Mouse (Mus musculus) c-Kit-positive CD71-negative TER-119-negative erythroid progenitor cells, embryonic 14.5 days (primary cell): ENCODE results near the gene Pik3ip1.
A peak's percentile ranks its signal among the peaks of the same experiment; 100 is the strongest.

Experiments used
- DNase-seq: peaks from one replicate; pipeline ENCODE4 v3.0.0-alpha.2; 2013; ENCODE audit warnings: low read depth

The Pik3ip1 gene

DNA sequence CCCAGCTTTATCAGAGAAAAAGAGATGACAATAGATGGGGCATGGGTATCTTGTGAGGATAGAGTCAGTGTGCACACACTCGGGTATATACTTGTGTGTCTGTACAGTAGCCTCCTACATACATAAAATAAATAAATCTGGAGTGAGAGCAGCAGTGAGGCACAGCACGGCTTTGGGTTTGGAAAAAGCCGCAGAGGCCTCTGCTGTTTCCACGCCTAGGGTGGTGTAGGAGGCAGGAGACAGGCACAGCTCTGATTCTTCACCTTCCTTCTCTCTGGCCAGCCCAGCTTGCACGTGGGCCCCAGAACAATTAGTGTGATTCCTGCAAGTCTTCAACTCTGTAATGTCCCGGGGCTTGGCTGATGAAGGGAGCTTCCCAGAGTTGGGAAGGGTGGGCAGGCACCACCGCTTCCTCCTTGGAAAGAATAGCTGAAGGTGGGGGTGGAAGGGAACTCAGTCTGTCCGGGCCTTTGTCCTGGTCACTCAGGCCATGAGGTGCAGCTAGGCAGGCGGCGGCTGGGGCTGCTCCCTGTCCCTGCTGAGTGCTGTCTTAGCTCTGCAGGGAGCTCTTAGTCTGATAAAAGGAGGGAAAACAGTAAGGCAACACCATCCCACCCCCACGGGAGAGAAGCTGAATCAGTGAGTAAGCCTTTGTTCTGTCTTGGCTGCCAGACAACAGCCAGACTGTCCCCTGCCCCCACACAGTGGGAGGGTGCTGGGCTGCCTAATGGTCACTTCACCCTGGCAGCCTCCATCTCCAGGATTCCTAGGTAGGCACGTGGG, 7.2 kb downstream of the Pik3ip1 start:
- DNase-seq = no peak

DNA sequence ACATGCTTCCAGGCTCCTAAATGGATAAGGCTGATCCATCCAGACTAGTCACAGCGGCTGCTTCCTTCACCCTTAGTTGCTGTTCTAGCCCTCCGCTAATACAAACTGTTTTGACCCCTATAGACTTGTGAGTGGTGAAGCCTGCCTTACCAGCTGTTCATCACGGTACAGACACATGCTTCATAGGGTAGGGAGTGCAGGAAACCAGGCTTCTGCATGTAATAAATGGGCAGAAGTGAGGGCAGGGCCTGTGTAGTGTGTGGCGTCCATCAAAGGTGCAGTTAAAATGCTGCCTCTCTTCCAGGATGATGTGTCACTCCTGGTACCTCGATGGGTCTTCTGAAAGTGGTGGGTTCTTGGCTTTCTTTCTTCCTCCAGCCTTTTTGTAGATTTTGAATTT, 7.8 kb downstream of the Pik3ip1 start:
- no peak for DNase-seq

DNA sequence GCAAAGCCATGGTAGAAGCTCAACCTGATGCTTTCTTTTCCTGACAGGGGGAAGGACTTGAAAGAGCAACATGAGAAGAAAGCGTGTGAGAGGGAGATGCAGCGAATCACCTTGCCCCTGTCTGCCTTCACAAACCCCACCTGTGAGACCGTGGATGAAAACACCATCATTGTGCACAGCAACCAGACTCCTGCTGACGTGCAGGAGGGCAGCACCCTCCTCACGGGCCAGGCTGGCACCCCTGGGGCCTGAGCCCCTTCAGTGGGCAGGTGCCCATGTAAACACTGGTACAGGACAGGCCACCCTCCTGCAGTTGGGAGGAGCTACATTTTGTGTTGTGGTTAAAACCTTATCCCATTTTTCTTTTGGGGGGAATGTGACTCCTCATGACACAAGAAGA, 11.3 kb downstream of the Pik3ip1 start:
- DNase-seq = no peak

DNA sequence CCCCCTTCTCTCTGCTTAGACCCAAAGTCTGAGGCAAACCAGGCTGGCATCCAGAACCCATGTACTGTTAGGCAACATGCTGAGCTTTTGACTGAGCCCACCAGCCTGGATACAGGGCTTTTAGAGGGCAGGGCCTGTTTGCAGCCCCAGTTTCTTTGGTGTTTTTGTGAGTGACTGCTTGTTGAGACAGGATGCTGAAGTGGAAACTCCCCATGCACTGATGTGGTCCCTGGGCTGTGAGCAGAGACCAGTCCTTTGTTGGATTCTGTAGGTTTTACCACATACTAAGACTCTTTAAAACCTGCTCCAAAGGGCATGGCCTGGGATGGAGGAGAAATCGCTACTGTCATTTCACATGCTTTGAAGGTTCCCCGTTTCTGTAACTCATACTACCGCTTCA, 14.7 kb downstream of the Pik3ip1 start:
- no peak for DNase-seq

DNA sequence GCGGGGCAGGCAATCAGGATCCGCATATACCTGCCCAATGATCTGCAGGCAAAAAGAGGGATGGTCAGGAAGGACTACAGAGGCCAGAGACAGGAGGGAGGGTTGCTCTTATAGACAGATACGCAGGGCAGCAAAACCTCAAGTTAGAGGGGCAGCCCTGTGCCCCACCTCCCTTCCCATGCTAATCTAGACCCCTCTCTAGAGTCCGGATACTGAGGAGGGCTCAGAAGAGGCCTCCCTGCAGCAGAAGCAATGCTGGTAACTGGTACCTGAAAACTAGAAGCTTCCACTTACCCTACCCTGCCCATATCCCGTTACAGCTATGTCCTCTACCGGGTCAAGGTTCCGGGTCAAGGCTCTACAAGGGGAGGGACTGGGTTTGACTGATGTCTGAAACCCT, 16.1 kb downstream of the Pik3ip1 start:
- no peak for DNase-seq

DNA sequence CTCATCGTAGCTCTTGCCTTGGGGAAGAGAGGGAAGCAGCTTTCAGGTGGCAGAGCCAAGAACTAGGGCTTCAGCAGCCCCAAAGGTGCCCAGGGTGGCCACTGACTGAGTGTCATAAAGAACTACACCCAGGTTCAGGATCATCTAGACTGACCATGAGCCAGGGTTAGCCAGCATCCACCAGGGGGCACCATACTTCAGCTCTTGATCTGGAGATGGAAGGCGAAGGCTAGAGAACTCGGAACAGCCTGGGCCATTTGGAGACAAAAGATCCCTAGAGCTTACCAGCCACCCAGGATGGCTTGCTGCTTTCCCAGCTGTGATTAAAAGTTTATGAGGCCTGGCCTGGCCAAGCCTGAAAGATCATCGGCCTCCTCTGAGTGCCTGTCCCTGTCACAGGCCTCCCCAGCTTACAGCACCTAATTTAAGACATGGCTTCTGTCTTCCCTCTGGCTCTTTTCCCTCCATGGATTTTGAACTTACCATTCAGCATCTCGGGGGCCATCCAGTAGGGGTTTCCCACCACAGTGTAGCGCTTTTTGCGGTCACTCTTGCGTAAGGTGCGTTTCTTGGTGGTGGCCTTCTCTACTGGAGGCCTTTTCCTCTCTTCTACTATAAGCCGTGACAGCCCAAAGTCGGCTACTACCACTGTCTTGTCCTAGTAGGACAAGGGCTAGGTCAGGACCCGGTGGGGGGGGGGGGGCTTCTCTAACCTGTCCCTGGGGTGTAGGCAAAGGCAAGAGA, 17.1 kb downstream of the Pik3ip1 start:
- peak; percentile 85 for DNase-seq

DNA sequence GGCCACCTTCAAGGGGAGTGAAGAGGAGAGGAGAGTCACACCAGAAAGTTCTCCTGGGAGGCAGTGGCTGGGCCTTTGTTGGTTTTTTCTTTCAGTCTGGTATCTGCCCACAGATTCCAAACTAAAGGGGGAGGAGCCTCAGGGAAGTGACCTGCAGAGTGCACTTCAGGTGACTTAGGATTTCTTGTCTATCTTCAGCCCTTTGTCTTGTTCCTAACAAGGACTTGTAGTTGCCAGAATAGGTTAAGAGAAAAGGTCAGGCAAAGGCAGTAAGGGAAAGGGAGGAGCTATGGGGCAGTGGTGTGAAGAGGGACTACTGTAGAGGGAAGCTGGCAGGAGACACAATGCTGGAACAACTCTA, 17.6 kb downstream of the Pik3ip1 start:
- DNase-seq = no peak

DNA sequence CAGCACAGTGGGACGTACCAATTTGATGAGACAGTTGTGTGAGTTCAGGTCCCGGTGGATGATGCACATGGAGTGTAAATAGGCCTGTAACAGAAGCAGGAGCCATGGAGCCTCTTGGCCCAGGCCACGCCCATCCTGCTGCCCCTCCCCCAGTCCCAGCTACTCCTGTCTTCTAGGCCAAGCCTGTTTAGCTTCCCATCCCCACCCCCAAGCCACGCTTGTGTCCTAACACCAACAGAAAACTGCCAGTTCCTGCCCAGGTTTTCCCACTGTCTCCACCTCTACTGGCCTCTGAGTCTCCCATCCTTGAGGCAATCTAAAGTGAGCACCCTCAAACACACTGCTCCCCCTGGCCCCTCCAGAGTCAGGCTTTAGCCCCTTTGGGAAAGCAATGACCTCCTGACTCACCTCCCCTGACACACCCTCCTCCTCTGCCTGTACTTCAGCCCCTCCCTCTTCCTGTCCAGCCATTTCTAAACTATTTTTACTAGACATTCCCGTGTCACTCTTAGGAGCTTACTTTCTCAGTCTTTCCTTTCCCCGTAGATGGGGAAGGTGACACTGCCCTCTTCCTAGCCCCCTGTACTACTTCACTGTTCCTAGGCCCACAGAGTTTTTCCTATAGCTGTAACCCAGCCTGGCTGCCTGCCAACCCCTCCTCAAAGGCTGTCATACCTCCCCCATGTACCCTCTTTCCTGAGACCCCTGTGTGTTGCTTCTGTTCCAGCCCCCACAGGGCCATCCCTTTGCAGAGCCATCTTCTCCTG, 18.6 kb downstream of the Pik3ip1 start:
- DNase-seq = no peak

DNA sequence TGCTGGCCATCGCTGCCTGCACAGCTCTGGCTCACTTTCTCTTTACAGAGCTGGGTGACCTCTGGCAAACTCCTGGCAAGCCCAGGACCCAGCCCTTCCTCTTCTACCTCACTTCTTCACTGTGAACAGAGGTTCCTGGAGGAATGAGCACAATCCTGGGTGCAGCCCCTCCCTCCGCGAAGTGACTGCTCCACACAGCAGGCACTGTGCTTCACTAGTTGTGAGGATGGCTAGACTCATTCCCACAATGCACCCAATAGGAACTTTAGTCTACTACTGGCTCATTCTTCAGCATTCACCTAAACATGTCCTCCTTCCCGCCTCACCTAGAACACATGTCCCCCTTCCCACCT, 19.1 kb downstream of the Pik3ip1 start:
- DNase-seq = no peak

DNA sequence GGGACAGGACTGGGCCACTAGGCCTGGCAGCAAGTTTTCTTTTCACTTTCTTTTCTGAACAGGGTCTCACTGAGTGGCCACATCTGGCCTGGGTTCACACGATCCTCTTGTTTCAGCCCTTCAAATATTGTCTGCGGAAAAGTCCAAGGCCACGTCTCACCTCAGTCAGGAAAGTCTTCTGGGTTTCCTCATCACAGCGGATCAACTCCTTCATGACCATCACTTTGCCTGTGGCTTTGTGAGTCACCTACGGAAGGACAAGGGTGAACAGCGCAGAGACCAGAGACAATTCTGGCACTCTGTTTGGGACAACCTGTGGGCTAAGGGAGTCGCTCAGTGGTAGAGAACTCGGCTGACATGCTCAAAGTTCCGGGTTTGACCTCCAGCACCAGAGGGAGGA, 21.9 kb downstream of the Pik3ip1 start:
- DNase-seq = no peak

DNA sequence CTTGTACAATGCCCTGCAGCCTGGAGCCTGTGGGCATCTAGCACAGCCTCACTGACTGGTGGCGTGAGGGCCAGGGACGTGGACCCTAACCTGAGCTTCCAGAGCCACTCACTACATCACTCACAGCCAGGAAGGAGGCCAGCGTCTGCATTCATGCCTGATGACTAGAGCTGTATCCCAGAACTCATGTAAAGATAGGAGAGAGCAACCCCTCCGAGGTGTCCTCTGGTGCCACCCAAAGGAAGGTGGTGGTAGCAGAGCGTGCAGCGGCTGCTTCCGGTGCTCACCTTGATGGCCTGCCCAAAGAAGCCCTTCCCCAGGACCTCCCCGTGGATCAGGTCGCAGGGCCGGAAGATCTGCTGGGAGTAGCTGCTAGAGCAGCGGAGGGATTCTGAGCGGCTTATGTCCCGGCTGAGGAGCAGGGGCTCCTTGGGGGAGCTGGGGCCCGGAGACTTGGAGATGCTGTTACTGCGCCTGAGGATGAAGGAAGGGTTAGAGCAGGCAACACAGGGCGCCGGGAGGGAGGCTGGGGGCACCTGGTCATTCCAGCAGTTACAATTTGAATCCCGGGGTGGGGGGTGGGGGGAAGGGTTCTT, 22.9 kb downstream of the Pik3ip1 start:
- no peak for DNase-seq

DNA sequence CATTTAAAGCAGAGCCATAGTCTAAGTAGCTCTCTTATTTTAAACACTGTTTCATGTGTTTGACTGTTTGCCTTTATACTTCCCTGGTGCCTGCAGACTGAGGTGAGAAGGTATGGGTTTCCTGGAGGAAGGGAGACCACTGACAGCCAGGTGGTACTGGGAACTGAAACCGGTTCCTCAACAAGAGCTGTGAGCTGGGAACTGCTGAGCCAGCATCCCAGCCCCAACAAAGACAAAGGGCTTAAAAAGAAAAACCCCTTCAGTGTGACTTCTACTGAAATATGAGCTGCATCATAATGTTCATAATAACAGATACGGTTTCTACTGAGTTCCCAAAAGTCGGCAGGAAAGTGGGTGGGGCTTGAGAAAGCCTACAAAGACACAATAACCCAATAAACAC, 32.7 kb downstream of the Pik3ip1 start:
- no peak for DNase-seq

DNA sequence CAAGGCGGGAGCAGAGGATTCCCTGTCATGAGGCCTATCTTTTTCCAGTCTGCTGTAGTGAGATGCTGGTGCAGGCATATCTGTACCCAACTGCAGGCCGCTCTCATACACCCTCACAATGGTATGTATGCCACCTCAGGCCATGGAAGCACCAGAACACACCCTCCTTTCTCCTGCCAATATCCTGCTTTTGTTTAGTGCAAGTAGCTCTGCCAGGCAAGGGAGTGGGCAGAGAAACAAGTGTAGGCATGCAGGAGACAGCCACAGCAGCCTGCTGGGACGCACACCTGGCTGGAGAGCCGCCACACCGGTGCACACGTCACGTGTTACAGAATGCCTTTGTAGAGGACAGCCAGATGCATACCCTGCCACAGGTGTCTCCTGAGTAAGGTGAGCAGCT, 36.2 kb downstream of the Pik3ip1 start:
- no peak for DNase-seq

DNA sequence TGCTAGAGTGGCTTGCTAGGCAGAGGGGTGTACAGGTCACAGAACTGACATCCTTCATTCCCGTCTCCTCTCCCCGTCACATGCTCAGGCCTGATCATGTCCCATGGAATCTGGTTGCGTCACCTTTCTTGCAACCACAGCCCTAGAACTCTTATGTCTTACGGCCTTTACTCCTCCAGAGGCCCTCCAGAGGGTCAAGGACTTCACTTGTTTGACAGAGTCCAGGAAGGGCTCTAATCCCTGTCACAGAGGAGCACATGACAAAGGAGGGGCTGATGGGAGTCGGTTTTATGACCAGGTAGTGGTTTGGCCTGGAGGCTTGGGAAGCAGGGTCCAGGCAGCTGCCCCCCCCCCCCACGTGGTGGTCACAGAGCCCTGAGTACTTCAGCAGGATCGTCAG, 38.8 kb downstream of the Pik3ip1 start:
- DNase-seq = no peak

DNA sequence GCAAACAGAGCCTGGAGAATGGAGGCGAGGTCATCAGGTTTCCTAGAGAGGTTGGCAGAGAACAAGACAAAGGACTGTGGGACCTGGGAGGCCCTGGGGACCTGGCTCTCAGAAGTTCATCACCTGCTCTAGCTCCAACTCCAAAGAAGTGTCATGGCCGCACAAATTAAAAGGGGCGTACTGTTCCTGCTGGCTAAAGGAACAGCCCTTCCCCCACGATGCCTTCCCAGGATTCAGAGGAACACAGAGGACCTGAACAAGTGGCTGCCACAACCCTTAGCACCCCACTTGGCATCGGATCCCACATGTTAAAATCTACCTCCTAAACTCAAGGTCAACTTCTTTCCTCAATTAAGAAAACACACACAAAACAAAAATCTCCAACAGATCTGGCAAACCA, 39.2 kb downstream of the Pik3ip1 start:
- DNase-seq = no peak

DNA sequence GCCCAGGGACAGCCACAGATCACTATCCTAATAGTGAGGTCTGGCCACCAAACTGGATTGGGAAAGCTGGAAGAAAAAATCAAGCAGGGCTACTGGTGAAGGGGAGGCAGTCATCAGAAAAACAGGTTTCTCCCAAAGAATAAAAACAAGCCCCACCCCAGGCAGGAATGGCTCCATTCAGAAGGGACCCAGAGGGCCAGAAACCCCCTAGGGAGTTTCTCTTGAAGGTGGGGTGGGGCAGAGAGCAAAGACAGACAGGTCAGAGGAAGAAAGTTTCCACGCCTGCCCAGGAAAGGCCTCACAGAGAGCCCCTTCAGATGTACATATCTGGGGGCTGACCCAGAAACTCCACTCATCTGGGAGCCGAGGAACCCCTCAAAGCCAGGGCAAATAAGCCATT, 40.0 kb downstream of the Pik3ip1 start:
- no peak for DNase-seq

DNA sequence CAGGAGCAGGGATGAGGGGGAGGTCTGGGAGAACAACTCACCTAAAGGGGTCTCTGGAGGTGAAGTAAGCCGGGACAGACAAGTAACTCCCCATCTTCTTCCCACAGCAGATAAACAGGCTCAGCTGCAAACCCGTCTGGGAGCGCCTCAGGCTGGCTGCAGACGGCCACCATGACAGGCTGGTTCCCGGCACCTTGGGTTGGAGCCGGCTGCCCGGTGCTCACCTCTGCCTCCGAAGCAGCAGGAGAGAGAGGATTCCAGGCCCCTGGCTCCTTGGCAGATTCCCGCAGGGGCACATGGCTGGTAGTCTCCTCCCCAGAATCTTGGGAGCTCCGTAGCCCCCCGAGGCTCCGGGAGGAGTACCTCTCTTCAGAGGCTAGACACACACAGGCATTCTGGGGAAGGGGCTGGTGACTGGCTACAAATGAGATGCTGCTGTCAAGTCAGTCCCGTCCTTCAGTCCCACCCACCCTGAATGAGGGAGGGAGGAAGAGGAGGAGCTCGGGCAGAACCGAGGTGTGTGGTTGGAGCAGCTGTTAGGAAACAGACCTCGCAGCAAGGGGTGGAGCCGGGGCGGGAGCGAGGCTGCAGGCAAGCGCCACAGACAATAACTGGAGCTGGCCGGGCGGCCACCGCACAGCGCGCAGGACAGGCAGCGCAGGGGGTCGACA, 40.9 kb downstream of the Pik3ip1 start:
- peak; percentile 74 for DNase-seq

DNA sequence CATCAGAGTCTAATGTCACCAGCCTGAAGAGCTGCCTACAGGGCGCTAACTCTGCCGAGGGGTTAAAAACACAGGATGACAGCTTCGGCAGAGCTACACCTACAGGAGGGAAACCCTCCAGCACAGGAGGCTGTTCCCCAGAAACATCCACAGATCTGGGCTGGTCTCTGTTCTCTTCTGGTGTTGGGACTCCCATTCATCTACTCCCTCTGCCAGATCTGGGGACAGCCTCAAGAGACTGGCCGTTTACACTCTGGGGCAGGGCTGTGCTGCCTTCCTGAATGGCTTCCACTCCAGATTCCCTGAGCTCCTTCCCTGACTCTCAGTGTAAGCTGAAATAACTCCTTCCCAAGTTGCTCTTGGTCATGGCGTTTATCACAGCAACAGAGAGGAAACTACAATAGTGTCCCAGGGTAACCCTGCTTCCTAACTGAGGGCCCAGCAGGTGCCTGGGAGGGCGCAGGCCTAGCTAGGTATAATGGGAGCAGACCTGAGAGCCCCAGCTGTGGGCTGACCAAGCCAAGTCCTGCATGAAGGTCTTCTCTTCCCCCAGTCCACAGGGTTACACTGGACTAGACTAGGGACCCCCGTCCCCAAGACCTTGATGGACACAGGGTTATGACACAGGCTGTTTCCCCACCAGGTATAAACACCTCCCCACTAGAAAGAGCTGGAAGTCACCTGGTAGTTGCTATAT, 41.5 kb downstream of the Pik3ip1 start:
- no peak for DNase-seq

DNA sequence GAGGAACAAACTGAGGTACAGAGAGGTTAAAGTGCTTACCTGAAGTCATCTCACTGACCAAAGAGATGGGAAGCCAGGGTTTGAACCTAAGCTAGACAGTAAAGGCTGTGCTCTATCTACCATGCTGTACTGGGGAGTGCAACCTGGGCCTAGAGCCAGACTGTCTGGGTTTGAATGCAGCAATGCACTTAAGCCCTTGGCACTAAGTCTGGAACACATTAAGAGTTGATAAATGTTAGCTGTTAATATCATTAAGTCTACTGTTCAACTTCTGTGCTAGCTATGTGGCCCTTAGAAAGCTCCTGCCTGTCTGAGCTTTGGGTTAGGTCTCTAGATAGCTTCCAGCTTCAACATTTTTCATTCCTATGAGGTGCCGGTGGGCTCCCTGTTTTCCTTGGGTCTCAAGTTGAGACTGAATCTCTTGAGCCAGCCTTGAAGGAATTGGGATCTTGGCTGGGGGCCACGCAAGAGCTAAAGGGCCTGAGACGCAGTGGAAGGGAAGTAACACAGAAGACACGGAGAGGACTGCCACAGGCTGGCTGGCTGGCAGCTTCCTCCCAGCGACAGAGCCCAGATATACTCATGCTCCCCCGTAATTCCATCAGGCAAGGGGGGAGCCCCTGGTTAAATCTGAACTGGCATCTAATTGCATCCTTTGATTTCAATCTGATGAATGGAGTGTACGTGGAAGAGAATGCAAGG, 43.5 kb downstream of the Pik3ip1 start:
- DNase-seq = no peak

DNA sequence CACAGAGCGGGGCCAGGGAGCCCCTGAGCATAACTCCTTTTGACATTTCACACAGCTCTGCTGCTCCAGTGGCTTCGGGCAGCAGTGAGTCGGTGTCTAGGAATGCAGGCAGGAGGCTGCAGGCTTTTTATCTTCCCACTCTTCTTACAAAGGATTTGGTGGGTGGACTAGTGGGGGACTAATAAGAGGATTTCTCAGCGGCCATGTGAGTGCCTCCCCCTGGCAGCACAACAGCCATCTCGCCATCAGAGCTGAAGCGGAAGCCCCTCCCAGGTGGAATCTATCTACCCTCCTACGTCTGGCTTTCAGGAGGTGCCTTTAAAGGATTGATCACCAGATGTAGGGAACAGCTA, 44.1 kb downstream of the Pik3ip1 start:
- no peak for DNase-seq

DNA sequence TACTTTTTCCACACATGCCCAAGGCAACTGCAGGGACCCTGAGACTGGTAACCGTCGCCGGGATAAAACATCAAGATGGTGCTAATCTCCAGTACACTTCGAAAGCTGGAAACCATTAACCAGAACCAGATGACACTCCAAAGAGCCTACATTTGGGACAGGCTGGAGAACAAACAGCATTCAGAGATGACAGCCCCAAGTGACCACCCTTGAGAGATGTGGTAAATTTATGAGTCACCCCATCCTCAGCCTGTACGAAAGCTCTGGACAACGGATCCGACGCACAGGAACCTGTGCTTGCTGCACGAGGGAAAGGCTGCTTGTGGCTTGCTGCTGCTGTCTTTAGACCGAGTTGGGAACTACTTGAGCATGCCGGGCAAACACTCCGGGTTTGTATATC, 44.5 kb downstream of the Pik3ip1 start:
- DNase-seq = no peak
